Mouse (Mus musculus): ENCODE results near the gene Pcnx2.

The Pcnx2 gene

GRCm38 (mm10) chr8:125744914-125745576 lies 153.1 kb downstream of the Pcnx2 start:
- no peak for DNase-seq

GRCm38 (mm10) chr8:125742406-125742805 lies 155.7 kb downstream of the Pcnx2 start:
- no peak for DNase-seq

- DNase-seq: no peak
These were observed 156.3 kb downstream of the Pcnx2 start for GRCm38 (mm10) chr8:125741855-125742254.

GRCm38 (mm10) chr8:125741377-125741776 lies 156.7 kb downstream of the Pcnx2 start:
- DNase-seq: peak; percentile 34

- DNase-seq: no peak
These were observed 157.5 kb downstream of the Pcnx2 start for GRCm38 (mm10) chr8:125740655-125741054.

GRCm38 (mm10) chr8:125738956-125739355 lies 159.2 kb downstream of the Pcnx2 start:
- no peak for DNase-seq

- peak; percentile 95 for DNase-seq
These were observed 163.9 kb downstream of the Pcnx2 start for GRCm38 (mm10) chr8:125733964-125734956.

- DNase-seq: no peak
These were observed 168.4 kb downstream of the Pcnx2 start, which contains the start of gene Ntpcr for GRCm38 (mm10) chr8:125729746-125730145. Gene Ntpcr, plus strand, starts transcription at chr8:125729963.

- DNase-seq: no peak
These were observed 170.3 kb downstream of the Pcnx2 start for GRCm38 (mm10) chr8:125727797-125728196.

GRCm38 (mm10) chr8:125726986-125727385 lies 171.1 kb downstream of the Pcnx2 start:
- no peak for DNase-seq

- DNase-seq: no peak
These were observed 172.0 kb downstream of the Pcnx2 start for GRCm38 (mm10) chr8:125726143-125726542.

GRCm38 (mm10) chr8:125725037-125725820 lies 172.9 kb downstream of the Pcnx2 start:
- DNase-seq: peak; percentile 44

- no peak for DNase-seq
These were observed 174.7 kb downstream of the Pcnx2 start for GRCm38 (mm10) chr8:125723437-125723836.

GRCm38 (mm10) chr8:125722675-125723074 lies 175.4 kb downstream of the Pcnx2 start:
- DNase-seq: no peak

- DNase-seq: no peak
These were observed 179.2 kb downstream of the Pcnx2 start for GRCm38 (mm10) chr8:125718914-125719313.

GRCm38 (mm10) chr8:125716613-125717012 lies 181.5 kb downstream of the Pcnx2 start:
- no peak for DNase-seq

- DNase-seq: no peak
These were observed 181.9 kb downstream of the Pcnx2 start for GRCm38 (mm10) chr8:125716211-125716610.

- DNase-seq: no peak
These were observed 186.6 kb downstream of the Pcnx2 start for GRCm38 (mm10) chr8:125711514-125711913.

GRCm38 (mm10) chr8:125709171-125709570 lies 188.9 kb downstream of the Pcnx2 start:
- DNase-seq: no peak

GRCm38 (mm10) chr8:125705816-125706215 lies 192.3 kb downstream of the Pcnx2 start:
- no peak for DNase-seq

- no peak for DNase-seq
These were observed 193.7 kb downstream of the Pcnx2 start for GRCm38 (mm10) chr8:125704434-125704833.

GRCm38 (mm10) chr8:125702868-125703473 lies 195.1 kb downstream of the Pcnx2 start:
- DNase-seq: no peak
